Mouse (Mus musculus): ENCODE measurements around the gene Sgip1. TPM values are rescaled to one million over a fixed set of nuclear protein-coding genes. Genes with fewer than 3 reads are reported as not detected.

Gene Sgip1
- polyA plus RNA-seq, 1 experiment: not detected

GRCm38 (mm10) chr4:102792100-102792790 lies 51.1 kb downstream of the Sgip1 start:
- WGBS: 35% methylated on average over 8 of the region's 8 CpGs
- peak overlapping the region; percentile 73; the same call in 1 of the 2 replicates for H3K27ac ChIP-seq (ENCODE audit: insufficient read depth, low read depth, low read length)

DNA sequence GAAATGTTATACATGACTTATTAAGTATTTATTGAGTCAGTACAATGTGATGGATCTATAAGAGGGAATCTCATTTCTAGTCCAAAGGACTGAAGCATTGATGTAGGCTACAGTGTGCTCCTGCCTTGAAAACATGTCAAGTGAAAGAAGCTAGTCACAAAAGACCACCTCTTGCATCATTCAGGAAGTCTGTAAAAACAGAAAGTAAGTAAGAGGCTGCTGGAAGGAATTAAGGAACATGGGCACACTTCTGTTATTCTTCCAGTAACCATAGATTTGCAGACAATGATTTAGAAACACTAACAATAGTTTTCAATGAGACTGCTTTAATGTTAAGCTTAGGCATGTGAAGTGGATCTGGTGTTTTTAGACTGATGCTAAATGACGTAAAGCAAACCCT lies 60.4 kb downstream of the Sgip1 start:
- Histone ChIP-seq H3K27ac (ENCODE audit: insufficient read depth, low read depth, low read length) (no peak overlapping the region), H3K4me3 (ENCODE audit: insufficient read depth, low read depth, low read length) (no peak overlapping the region), H3K4me1 (ENCODE audit: control insufficient read depth, insufficient read depth, low read length) (peaks cover 6% of the 10 kb centered on the region)
- 74% methylated on average over 1 of the region's 1 CpGs for WGBS
- TF ChIP-seq CTCF (IDR thresholded peaks at IDR 0.05; ENCODE audit: insufficient read depth, low read depth, low read length) (no peak), POLR2A (IDR thresholded peaks at IDR 0.05; ENCODE audit: insufficient read depth, low read depth, low read length) (no peak)

More at GRCm38 (mm10) chr4:102792100-102792790, 51.1 kb downstream of the Sgip1 start:
- TF ChIP-seq POLR2A (IDR thresholded peaks at IDR 0.05; ENCODE audit: insufficient read depth, low read depth, low read length): no peak
- TF ChIP-seq CTCF (IDR thresholded peaks at IDR 0.05; ENCODE audit: insufficient read depth, low read depth, low read length): no peak
- Histone ChIP-seq H3K4me3 (ENCODE audit: insufficient read depth, low read depth, low read length) (no peak overlapping the region), H3K4me1 (ENCODE audit: control insufficient read depth, insufficient read depth, low read length) (peaks cover 7% of the 10 kb centered on the region)

DNA sequence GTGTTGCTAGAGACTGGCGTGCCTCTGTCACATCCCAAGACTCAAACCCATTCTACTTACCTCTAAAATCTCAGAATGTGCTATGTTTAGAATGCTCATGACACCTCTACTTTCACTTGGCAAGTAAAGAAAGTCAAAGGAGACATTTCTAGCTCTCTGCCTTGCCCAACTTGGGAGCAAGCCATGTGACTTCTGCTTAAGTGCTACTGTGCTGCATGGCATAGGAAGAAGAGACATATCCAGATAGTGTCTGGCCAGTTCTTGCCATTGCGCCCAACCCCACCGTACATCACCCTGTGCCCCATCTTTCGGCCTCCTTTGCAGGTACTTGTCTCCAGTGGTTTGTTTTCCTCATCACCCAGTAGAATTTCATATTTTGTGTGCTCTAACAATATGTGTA lies 60.8 kb downstream of the Sgip1 start:
- no peak for TF ChIP-seq POLR2A (IDR thresholded peaks at IDR 0.05; ENCODE audit: insufficient read depth, low read depth, low read length)
- no peak for TF ChIP-seq CTCF (IDR thresholded peaks at IDR 0.05; ENCODE audit: insufficient read depth, low read depth, low read length)
- Histone ChIP-seq H3K4me1 (ENCODE audit: control insufficient read depth, insufficient read depth, low read length) (peaks cover 6% of the 10 kb centered on the region), H3K4me3 (ENCODE audit: insufficient read depth, low read depth, low read length) (no peak overlapping the region), H3K27ac (ENCODE audit: insufficient read depth, low read depth, low read length) (no peak overlapping the region)
- 97% methylated on average over 4 of the region's 4 CpGs for WGBS

GRCm38 (mm10) chr4:102804611-102805010 lies 63.5 kb downstream of the Sgip1 start:
- 18% methylated on average over 5 of the region's 5 CpGs for WGBS
- peak overlapping the region; percentile 85; the same call in 1 of the 2 replicates for H3K27ac ChIP-seq (ENCODE audit: insufficient read depth, low read depth, low read length)
- peaks cover 6% of the 10 kb centered on the region for H3K4me1 ChIP-seq (ENCODE audit: control insufficient read depth, insufficient read depth, low read length)
- TF ChIP-seq POLR2A (IDR thresholded peaks at IDR 0.05; ENCODE audit: insufficient read depth, low read depth, low read length) (no peak), CTCF (IDR thresholded peaks at IDR 0.05; ENCODE audit: insufficient read depth, low read depth, low read length) (no peak)
- H3K4me3 ChIP-seq (ENCODE audit: insufficient read depth, low read depth, low read length): no peak overlapping the region

DNA sequence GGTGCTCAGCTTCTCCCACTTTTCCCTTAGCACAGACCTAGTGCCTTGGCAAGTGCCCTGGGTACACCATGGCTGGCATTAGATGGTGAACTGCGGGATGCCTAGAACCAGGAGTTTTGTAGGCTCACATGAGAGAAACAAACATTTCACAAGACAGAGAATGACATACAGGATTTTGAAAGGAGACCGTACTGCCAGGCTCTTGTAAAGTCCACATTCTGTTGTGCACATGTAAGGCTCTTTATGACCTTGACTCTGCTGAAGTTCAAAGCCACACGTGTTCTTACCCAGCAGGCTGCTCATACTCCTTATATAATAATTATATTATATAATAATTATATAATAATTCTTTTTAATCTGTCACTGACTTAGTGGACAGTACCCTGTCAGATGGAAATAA lies 65.9 kb downstream of the Sgip1 start:
- H3K4me1 ChIP-seq (ENCODE audit: control insufficient read depth, insufficient read depth, low read length): peaks cover 8% of the 10 kb centered on the region
- 88% methylated on average over 3 of the region's 3 CpGs for WGBS
- no peak for TF ChIP-seq CTCF (IDR thresholded peaks at IDR 0.05; ENCODE audit: insufficient read depth, low read depth, low read length)
- no peak for TF ChIP-seq POLR2A (IDR thresholded peaks at IDR 0.05; ENCODE audit: insufficient read depth, low read depth, low read length)

DNA sequence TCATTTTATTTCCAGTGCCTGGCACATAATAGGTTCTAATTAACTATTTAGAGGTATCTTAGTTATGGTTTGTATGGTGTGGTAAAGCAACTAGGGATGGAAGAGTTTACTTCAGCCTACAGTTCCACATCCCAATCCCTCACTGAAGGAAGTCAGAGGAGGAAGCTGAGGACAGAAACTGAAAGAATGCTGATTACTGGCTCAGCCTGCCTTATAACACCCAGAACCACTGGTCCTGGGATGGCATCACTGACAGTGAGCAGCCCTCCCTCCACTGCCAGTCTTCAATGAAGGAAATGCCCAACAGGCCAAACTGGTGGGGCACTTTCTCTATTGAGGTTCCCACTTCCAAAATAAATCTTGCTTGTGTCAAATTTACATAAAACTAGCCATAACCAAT lies 67.2 kb downstream of the Sgip1 start:
- TF ChIP-seq CTCF (IDR thresholded peaks at IDR 0.05; ENCODE audit: insufficient read depth, low read depth, low read length): no peak
- TF ChIP-seq POLR2A (IDR thresholded peaks at IDR 0.05; ENCODE audit: insufficient read depth, low read depth, low read length): no peak
- peaks cover 15% of the 10 kb centered on the region for H3K4me1 ChIP-seq (ENCODE audit: control insufficient read depth, insufficient read depth, low read length)
- no peak overlapping the region for H3K4me3 ChIP-seq (ENCODE audit: insufficient read depth, low read depth, low read length)
- H3K27ac ChIP-seq (ENCODE audit: insufficient read depth, low read depth, low read length): no peak overlapping the region

More for the DNA sequence above, 65.9 kb downstream of the Sgip1 start:
- no peak overlapping the region for H3K4me3 ChIP-seq (ENCODE audit: insufficient read depth, low read depth, low read length)
- no peak overlapping the region for H3K27ac ChIP-seq (ENCODE audit: insufficient read depth, low read depth, low read length)

DNA sequence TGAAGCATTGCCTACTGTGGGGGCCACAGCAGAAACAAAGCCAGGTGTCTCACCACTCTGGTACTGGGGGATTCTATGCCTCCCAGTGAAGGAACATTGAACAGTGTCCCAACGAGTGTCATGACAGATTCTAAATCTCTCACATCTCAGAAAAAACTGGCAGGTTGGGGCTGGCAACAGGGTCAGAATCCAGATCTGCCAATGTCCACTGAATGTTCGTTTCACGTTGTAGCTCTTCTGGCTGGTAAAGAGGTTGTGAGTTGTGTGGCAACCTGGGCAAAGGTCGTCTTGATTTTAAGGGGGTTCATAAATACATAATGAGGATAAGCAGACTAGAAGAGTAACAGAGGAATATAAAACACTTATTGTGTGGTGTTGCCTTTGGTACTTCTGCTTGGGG lies 68.2 kb downstream of the Sgip1 start:
- TF ChIP-seq POLR2A (IDR thresholded peaks at IDR 0.05; ENCODE audit: insufficient read depth, low read depth, low read length): no peak
- no peak overlapping the region for H3K4me3 ChIP-seq (ENCODE audit: insufficient read depth, low read depth, low read length)
- WGBS: 69% methylated on average over 4 of the region's 4 CpGs
- peak overlapping the region; percentile 20; the same call in 1 of the 2 replicates for H3K27ac ChIP-seq (ENCODE audit: insufficient read depth, low read depth, low read length)
- H3K4me1 ChIP-seq (ENCODE audit: control insufficient read depth, insufficient read depth, low read length): peaks cover 18% of the 10 kb centered on the region

GRCm38 (mm10) chr4:102810277-102810676 lies 69.2 kb downstream of the Sgip1 start:
- TF ChIP-seq POLR2A (IDR thresholded peaks at IDR 0.05; ENCODE audit: insufficient read depth, low read depth, low read length) (no peak), CTCF (IDR thresholded peaks at IDR 0.05; ENCODE audit: insufficient read depth, low read depth, low read length) (no peak)
- WGBS: 89% methylated on average over 1 of the region's 1 CpGs
- peaks cover 14% of the 10 kb centered on the region for H3K4me1 ChIP-seq (ENCODE audit: control insufficient read depth, insufficient read depth, low read length)
- H3K27ac ChIP-seq (ENCODE audit: insufficient read depth, low read depth, low read length): no peak overlapping the region
- no peak overlapping the region for H3K4me3 ChIP-seq (ENCODE audit: insufficient read depth, low read depth, low read length)

DNA sequence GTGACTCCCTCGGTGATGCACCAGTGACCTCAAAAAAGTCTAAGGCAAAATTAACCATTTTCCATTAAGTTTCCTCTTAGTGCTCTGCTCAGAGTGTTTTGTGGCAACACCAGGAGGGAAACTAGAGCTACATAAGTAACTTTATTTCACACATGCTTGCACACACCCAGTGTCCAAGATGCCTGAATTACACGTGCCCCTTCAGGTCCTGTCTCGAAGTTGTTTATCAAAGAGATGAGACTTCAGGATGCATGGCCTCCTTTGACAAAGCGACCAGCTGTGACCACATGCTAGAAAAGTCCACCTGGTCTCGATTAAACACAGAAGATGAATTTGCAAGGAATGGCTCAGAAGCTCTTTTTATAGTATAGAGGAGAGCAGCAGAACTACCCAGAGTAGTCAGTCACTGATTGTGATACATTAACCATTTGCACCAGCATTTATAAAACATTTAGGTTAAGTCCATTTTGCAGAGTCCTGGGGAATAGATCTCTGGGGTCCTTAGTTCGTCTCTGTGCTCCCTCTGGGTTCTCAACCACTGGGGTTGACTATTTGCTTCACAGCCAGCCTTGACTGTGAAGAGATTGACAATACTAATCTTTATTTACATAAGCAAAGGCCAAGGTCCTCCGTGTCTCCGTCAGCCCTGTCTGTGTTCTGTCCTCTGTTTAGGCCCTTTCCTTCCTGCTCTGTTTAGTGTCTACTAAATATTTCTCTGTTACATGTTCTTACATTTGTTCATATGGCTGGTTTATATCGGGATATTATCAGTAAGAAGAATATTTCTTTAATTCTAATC lies 70.1 kb downstream of the Sgip1 start:
- peaks cover 15% of the 10 kb centered on the region for H3K4me1 ChIP-seq (ENCODE audit: control insufficient read depth, insufficient read depth, low read length)
- TF ChIP-seq POLR2A (IDR thresholded peaks at IDR 0.05; ENCODE audit: insufficient read depth, low read depth, low read length) (no peak), CTCF (IDR thresholded peaks at IDR 0.05; ENCODE audit: insufficient read depth, low read depth, low read length) (no peak)
- peak overlapping the region; percentile 57; the same call in 1 of the 2 replicates for H3K27ac ChIP-seq (ENCODE audit: insufficient read depth, low read depth, low read length)
- no peak overlapping the region for H3K4me3 ChIP-seq (ENCODE audit: insufficient read depth, low read depth, low read length)
- 70% methylated on average over 9 of the region's 9 CpGs for WGBS
